Mouse (Mus musculus) retina, adult 2 months (tissue): Measurements from ENCODE around the gene Adam1b.
"Not testable (repeated sequence)": the region's sequence is repeated elsewhere in the genome, so short reads cannot be mapped to it uniquely, and the experiment has no call there.

ENCODE experiments used
- DNase-seq: peaks from one replicate; pipeline ENCODE4 v3.0.0-alpha.2; 2012; ENCODE audit warnings: low read depth, low spot score

The Adam1b gene

GRCm38 (mm10) chr5:121503231-121503630, at the start of gene Adam1b:
Gene Adam1b (minus strand): TSS chr5:121503435.
- no peak for DNase-seq

GRCm38 (mm10) chr5:121549196-121549595, 46.0 kb upstream of the Adam1b start:
- DNase-seq = no peak

GRCm38 (mm10) chr5:121547084-121547483, 43.8 kb upstream of the Adam1b start:
- no peak for DNase-seq

GRCm38 (mm10) chr5:121546530-121546895, 43.3 kb upstream of the Adam1b start:
- no peak for DNase-seq

GRCm38 (mm10) chr5:121545793-121546529, 42.7 kb upstream of the Adam1b start, which contains the start of gene Mapkapk5:
Gene Mapkapk5 (minus strand): TSS chr5:121545905.
- peak; percentile 92 for DNase-seq

GRCm38 (mm10) chr5:121544910-121545792, 41.9 kb upstream of the Adam1b start, which contains the start of the genes Adam1a and Gm42878:
Gene Adam1a (minus strand): TSS chr5:121545482.
Gene Gm42878 (minus strand): TSS chr5:121545482.
- no peak for DNase-seq

GRCm38 (mm10) chr5:121543370-121543769, 40.1 kb upstream of the Adam1b start:
- DNase-seq = no peak

GRCm38 (mm10) chr5:121541235-121541634, 38.0 kb upstream of the Adam1b start:
- no peak for DNase-seq

- DNase-seq = no peak
Measured at GRCm38 (mm10) chr5:121540066-121540465, 36.8 kb upstream of the Adam1b start.

- no peak for DNase-seq
Measured at GRCm38 (mm10) chr5:121537588-121537987, 34.4 kb upstream of the Adam1b start.

- no peak for DNase-seq
Measured at GRCm38 (mm10) chr5:121536921-121537555, 33.8 kb upstream of the Adam1b start.

GRCm38 (mm10) chr5:121535116-121535515, 31.9 kb upstream of the Adam1b start:
- no peak for DNase-seq

- DNase-seq = no peak
Measured at GRCm38 (mm10) chr5:121534521-121534920, 31.3 kb upstream of the Adam1b start.

GRCm38 (mm10) chr5:121526961-121527360, 23.7 kb upstream of the Adam1b start:
- no peak for DNase-seq

- DNase-seq = no peak
Measured at GRCm38 (mm10) chr5:121526526-121526925, 23.3 kb upstream of the Adam1b start.

- DNase-seq = no peak
Measured at GRCm38 (mm10) chr5:121525774-121526450, 22.7 kb upstream of the Adam1b start.

- not testable (repeated sequence) for DNase-seq
Measured at GRCm38 (mm10) chr5:121519758-121520157, 16.5 kb upstream of the Adam1b start.

GRCm38 (mm10) chr5:121518983-121519382, 15.7 kb upstream of the Adam1b start:
- no peak for DNase-seq

- DNase-seq = no peak
Measured at GRCm38 (mm10) chr5:121510009-121510408, 6.8 kb upstream of the Adam1b start.

GRCm38 (mm10) chr5:121506846-121507245, 3.6 kb upstream of the Adam1b start:
- no peak for DNase-seq

GRCm38 (mm10) chr5:121501424-121501996, 1.7 kb downstream of the Adam1b start:
- DNase-seq = not testable (repeated sequence)
